Mouse (Mus musculus) heart, embryonic 16.5 days (tissue): Measurements from ENCODE around the gene Slc25a42. TPM values are rescaled to one million over a fixed set of nuclear protein-coding genes. Genes with fewer than 3 reads are reported as not detected.

Experiments
- ATAC-seq: fragments of 200-750 bp; cut with Nextera tagmentation; replicated peaks from 2 replicates; pipeline ENCODE4 v1.8.0; 2017; ENCODE audit warnings: moderate number of reproducible peaks; ENCODE audit not compliant: insufficient read depth, low FRiP score; ENCODE audit errors: extremely low read depth
- H3K27ac ChIP-seq: fragments of 300-500 bp; sonication (generic); 2 replicates; pipeline ENCODE4 v1.5.1; 2014; ENCODE audit warnings: mild to moderate bottlenecking, low read length, control low read depth, moderate library complexity
- H3K27me3 ChIP-seq: fragments of 300-500 bp; sonication (generic); 2 replicates; pipeline ENCODE4 v1.6.1; 2014; ENCODE audit warnings: low read length, mixed read lengths; ENCODE audit not compliant: control insufficient read depth, insufficient read depth
- H3K36me3 ChIP-seq: fragments of 300-500 bp; sonication (generic); 2 replicates; pipeline ENCODE4 v1.6.1; 2014; ENCODE audit not compliant: control insufficient read depth, insufficient read depth
- H3K4me1 ChIP-seq: fragments of 300-500 bp; sonication (generic); 2 replicates; pipeline ENCODE4 v1.6.1; 2014; ENCODE audit warnings: low read length, mixed read lengths; ENCODE audit not compliant: control insufficient read depth, insufficient read depth
- H3K4me2 ChIP-seq: fragments of 300-500 bp; sonication (generic); 2 replicates; pipeline ENCODE4 v1.6.1; 2014; ENCODE audit warnings: low read depth, mild to moderate bottlenecking, control low read depth, low read length
- H3K4me3 ChIP-seq: fragments of 300-500 bp; sonication (generic); 2 replicates; pipeline ENCODE4 v1.5.1; 2014; ENCODE audit warnings: mild to moderate bottlenecking, control low read depth, low read length
- H3K9ac ChIP-seq: fragments of 300-500 bp; sonication (generic); 2 replicates; pipeline ENCODE4 v1.6.1; 2014; ENCODE audit warnings: low read length, control low read depth
- H3K9me3 ChIP-seq: fragments of 300-500 bp; sonication (generic); replicated peaks from 2 replicates; pipeline ENCODE4 v1.6.1; 2016; ENCODE audit warnings: low read length; ENCODE audit not compliant: control insufficient read depth
- WGBS: fragments of 180-500 bp; shearing (Covaris S2); extraction: QIAGEN DNeasy Blood & Tissue Kit; methylation state at CpG from one replicate; pipeline ENCODE4 v1.1.7; 2014; 5-methylcytosine and 5-hydroxymethylcytosine counted together
- polyA plus RNA-seq: library from polyadenylated mRNA; unstranded; fragments of >200 nt; fragmentation: Nextera tagmentation; extraction: Ambion mirVana; gene quantifications from 2 replicates; pipeline ENCODE4 v1.2.1, GENCODE M21; 2015

The Slc25a42 gene
- polyA plus RNA-seq: 11.7 and 13.7 TPM in 2 replicates

DNA sequence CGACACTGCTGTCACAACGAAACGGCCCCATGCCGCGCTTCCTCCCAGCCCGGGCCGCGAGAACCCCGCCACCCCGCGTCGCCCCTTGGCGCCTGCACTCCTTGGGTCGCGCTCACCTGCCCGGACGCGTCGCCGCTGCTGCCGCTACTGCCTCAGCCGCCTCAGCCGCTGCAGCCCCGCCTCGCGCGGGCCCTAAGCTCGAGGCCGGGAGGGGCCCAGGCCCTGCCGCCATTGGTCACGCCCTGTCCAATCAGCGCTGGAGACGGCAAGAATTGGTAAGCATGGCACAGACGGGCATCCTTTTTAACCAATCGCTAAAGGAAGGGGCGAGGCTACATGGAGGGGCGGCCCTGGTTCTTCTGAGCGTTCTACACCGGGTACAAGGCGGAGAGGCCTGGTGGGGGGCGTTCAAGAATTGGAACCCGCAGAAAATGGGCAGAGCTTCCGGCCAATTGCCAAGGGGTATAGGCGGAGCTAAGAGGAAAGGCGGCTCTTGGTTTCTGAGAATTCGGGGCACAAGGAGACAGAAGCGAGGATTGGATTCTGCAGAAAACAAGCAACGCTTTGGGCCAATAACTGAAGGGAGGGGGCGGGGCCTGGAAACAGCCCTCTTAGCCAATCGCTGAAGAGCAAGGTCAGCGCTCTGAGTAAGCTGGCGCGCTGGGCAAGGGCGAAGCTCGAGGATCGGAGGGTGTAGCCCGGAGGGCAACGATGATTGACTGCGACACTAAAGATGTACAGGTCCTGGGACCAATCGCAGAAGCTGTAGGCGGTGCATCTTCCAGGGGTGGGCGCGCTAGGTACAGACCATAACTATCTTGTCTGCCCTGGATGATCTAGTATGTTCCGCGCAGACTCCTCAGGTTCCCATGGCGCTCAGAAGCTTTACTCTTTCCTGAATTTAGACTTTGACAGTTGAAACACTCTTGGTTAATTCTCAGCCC is at the start of gene Slc25a42:
Gene Slc25a42, minus strand, starts transcription at position 194 of the 944 bp plus-strand sequence.
- H3K4me2 ChIP-seq: peak within 1 kb of the TSS; percentile 68
- H3K27me3 ChIP-seq: no peaks in the 10 kb centered on the region
- peak; percentile 96 for ATAC-seq
- no peaks in the 10 kb centered on the region for H3K9me3 ChIP-seq
- H3K36me3 ChIP-seq: no peaks in the 10 kb centered on the region
- H3K4me3 ChIP-seq: peak within 1 kb of the TSS; percentile 65
- peak within 1 kb of the TSS; percentile 69 for H3K9ac ChIP-seq
- under 1% methylated on average over 66 of the region's 66 CpGs for WGBS
- H3K4me1 ChIP-seq: peaks cover 15% of the 10 kb centered on the region
- H3K27ac ChIP-seq: peak within 1 kb of the TSS; percentile 72

DNA sequence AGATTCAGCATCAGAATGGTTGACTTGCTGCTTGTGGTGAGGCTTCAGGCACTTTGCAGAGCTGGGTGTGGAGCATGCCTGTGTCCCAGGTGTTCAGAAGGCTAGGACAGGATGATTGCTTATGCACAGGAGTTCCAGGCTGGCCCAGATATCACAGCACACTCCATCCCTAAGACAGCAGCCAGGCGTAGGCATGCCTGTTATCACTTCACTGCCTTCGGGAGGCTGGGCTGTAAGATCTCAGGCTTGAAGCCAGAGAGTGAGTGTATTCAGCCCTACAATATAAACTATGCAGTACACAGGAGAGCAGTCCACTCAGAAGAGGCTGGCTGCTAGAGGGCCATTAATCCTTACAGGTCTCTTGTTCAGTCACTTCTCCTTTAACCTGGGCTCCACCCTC is 46.9 kb upstream of the Slc25a42 start:
- H3K9ac ChIP-seq: no peak overlapping the region
- H3K36me3 ChIP-seq: peaks cover 50% of the 10 kb centered on the region
- ATAC-seq: peak; percentile 75
- peak overlapping the region; percentile 87 for H3K27ac ChIP-seq
- no peaks in the 10 kb centered on the region for H3K9me3 ChIP-seq
- H3K4me1 ChIP-seq: peaks cover 12% of the 10 kb centered on the region
- H3K4me3 ChIP-seq: no peak overlapping the region
- H3K27me3 ChIP-seq: no peaks in the 10 kb centered on the region
- no peak overlapping the region for H3K4me2 ChIP-seq
- WGBS: 25% methylated on average over 2 of the region's 2 CpGs

DNA sequence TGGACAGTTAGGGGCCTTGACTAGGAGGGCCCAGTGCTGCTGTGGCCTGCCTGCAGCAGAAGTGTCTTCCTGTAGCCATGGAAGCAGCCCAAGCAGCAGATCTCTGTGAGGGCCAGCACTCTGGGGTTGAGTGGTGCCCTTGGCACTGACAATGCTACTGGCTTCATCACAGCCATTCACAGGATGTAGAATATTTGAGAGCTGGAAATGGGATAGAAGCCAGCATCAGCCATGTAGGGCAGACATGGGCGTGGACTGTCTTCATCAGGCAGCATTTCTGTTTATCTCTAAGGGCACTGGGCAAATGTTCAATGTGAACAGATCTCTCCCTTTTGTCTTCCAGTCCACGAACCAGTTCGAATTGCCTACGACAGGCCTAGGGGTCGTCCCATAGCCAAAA is 46.5 kb upstream of the Slc25a42 start:
- peak overlapping the region; percentile 44 for H3K9ac ChIP-seq
- 64% methylated on average over 5 of the region's 5 CpGs for WGBS

DNA sequence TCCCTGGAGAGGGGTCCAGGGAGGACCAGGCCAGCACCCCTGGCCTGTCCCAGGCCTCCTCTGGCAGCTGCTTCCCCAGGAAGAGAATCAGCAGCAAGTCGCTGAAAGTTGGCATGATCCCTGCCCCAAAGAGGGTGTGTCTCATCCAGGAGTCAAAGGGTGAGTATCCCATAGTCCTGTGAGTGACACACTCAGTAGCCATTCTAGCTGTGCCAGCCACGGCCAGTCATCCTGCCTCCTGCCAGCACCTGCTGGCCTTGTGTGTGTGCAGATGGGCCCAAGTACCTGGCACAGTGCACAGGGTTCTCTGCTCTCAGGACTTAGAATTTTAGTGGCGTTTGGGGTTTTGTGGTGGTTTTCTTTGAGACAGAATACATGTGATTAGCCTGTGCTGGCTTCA is 45.4 kb upstream of the Slc25a42 start:
- Histone ChIP-seq H3K36me3 (peaks cover 56% of the 10 kb centered on the region), H3K9me3 (no peaks in the 10 kb centered on the region)
- ATAC-seq: no peak

More for the DNA sequence above, 46.5 kb upstream of the Slc25a42 start:
- H3K27ac ChIP-seq: peak overlapping the region; percentile 87
- no peaks in the 10 kb centered on the region for H3K27me3 ChIP-seq
- H3K36me3 ChIP-seq: peaks cover 50% of the 10 kb centered on the region
- H3K9me3 ChIP-seq: no peaks in the 10 kb centered on the region
- no peak overlapping the region for H3K4me3 ChIP-seq
- no peak overlapping the region for H3K4me2 ChIP-seq
- H3K4me1 ChIP-seq: peaks cover 12% of the 10 kb centered on the region
- ATAC-seq: peak; percentile 83

DNA sequence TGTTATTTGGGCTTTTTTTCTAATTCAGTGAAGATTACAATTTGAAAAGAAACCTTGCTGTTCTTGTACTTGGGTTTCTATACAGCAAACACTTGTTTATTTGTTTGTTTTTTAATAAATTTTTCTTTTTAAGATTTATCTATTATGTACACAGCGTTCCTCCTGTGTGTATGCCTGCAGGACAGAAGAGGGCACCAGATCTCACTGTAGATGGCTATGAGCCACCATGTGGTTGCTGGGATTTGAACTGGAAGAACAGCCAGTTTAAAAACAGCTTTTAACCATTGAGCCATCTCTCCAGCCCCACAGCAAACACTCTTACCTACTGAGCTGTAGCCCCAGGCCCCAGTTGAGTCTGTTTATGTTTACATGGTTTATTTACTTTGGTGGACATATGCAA is 42.5 kb upstream of the Slc25a42 start:
- Histone ChIP-seq H3K9ac (no peak overlapping the region), H3K27ac (no peak overlapping the region), H3K4me3 (no peak overlapping the region), H3K9me3 (no peaks in the 10 kb centered on the region), H3K4me1 (peaks cover 11% of the 10 kb centered on the region), H3K4me2 (no peak overlapping the region), H3K36me3 (peaks cover 61% of the 10 kb centered on the region), H3K27me3 (no peaks in the 10 kb centered on the region)
- WGBS: 84% methylated on average over 1 of the region's 1 CpGs
- no peak for ATAC-seq

More for the DNA sequence above, 45.4 kb upstream of the Slc25a42 start:
- Histone ChIP-seq H3K4me1 (peaks cover 12% of the 10 kb centered on the region), H3K27ac (peak overlapping the region; percentile 87), H3K4me2 (no peak overlapping the region), H3K4me3 (no peak overlapping the region), H3K27me3 (no peaks in the 10 kb centered on the region), H3K9ac (no peak overlapping the region)
- WGBS: 72% methylated on average over 3 of the region's 3 CpGs

DNA sequence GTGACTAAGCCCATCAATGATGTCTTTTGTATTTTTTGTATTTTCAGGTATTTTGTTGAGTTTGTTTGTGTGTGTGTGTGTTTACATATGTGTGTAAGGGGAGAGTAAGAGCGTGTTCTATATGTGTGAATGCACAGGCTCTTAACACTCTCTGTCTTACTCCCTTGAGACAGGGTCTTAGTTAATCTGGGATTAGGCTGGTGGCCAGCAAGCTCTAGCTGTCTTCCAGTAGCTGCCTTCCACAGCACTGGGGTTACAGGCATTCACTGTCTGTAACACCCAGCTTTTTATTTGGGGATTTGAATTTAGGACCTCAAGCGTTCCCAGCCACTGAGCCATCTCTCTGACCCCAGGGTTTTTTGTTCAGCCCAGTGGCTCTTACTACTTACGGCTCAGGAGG is 35.7 kb upstream of the Slc25a42 start:
- Histone ChIP-seq H3K27me3 (no peaks in the 10 kb centered on the region), H3K36me3 (peaks cover 53% of the 10 kb centered on the region), H3K4me3 (no peak overlapping the region), H3K9ac (no peak overlapping the region), H3K4me1 (no peaks in the 10 kb centered on the region), H3K27ac (no peak overlapping the region), H3K9me3 (no peaks in the 10 kb centered on the region), H3K4me2 (no peak overlapping the region)
- no peak for ATAC-seq
- WGBS: 89% methylated on average over 3 of the region's 3 CpGs

DNA sequence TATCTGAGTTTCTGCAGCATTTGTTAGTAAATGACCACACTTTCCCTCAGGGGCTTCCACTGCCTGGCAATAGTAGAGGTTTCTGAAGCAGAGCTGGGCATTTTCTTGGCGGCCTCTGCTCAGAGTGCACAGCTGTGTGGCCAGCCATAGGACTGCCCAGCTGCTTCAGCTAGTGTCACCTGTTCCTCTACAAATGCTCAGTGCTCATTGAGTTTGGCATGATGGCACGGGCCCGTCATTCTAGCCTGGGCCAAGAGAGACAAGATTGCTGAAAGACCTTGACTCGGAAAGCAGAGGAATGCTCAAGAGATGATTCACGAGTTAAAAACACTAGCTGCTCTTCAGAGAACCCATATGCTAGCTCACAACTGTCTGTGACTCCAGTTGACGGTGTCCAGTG is 34.5 kb upstream of the Slc25a42 start:
- peaks cover 52% of the 10 kb centered on the region for H3K36me3 ChIP-seq
- 82% methylated on average over 6 of the region's 6 CpGs for WGBS

DNA sequence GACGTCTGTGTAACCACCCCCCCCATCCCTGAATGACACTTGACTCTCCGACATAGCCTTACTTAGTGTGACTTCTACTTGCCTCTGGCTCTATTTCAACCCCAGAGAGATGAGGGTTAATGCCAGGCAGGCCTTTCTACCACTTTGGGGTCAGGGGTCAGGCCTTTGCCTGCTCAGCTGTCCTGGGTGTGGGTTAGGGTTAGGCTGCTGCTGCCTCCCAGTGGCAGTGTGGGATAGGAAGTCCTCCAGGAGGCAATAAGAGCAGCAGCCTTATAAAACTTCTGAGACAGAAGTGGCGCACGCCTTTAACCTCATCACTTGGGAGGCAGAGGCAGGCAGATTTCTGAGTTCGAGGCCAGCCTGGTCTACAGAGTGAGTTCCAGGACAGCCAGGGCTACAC is 28.5 kb upstream of the Slc25a42 start:
- ATAC-seq: no peak
- peaks cover 2% of the 10 kb centered on the region; the same call in 1 of the 2 replicates for H3K4me1 ChIP-seq
- H3K4me2 ChIP-seq: no peak overlapping the region
- peaks cover 54% of the 10 kb centered on the region for H3K36me3 ChIP-seq
- no peaks in the 10 kb centered on the region for H3K9me3 ChIP-seq
- H3K27me3 ChIP-seq: no peaks in the 10 kb centered on the region
- H3K9ac ChIP-seq: no peak overlapping the region
- 91% methylated on average over 5 of the region's 5 CpGs for WGBS
- no peak overlapping the region for H3K4me3 ChIP-seq
- no peak overlapping the region for H3K27ac ChIP-seq

More for the DNA sequence above, 34.5 kb upstream of the Slc25a42 start:
- no peaks in the 10 kb centered on the region for H3K4me1 ChIP-seq
- no peaks in the 10 kb centered on the region for H3K9me3 ChIP-seq
- H3K27ac ChIP-seq: no peak overlapping the region
- no peak overlapping the region for H3K4me3 ChIP-seq
- no peak overlapping the region for H3K4me2 ChIP-seq
- no peaks in the 10 kb centered on the region for H3K27me3 ChIP-seq
- H3K9ac ChIP-seq: no peak overlapping the region
- no peak for ATAC-seq

DNA sequence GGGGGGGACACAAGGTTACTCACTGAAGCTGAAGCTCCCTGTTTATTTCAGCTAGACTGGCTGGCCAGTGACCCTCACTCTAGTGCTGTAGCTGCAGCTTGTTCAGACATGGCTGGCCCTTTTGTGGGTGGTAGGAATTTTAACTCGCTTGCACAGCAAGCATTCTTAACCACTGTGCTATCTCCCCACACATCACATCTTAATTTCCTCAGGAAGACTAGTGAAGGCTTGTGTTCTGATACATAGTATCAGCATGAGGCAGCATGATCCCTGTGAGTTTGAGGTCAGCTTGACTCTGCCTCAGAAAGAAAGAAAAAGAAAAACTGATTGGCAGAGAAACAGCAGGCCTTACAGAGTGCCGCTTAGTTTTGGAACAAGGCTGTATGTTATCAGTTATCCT is 25.7 kb upstream of the Slc25a42 start:
- H3K36me3 ChIP-seq: peaks cover 38% of the 10 kb centered on the region
- no peak overlapping the region for H3K9ac ChIP-seq
- no peak overlapping the region for H3K4me2 ChIP-seq
- H3K4me1 ChIP-seq: peaks cover 13% of the 10 kb centered on the region
- no peak for ATAC-seq
- no peak overlapping the region for H3K4me3 ChIP-seq
- no peaks in the 10 kb centered on the region for H3K9me3 ChIP-seq
- no peaks in the 10 kb centered on the region for H3K27me3 ChIP-seq
- no peak overlapping the region for H3K27ac ChIP-seq
- WGBS: 75% methylated on average over 2 of the region's 2 CpGs
